Mouse (Mus musculus): ENCODE measurements at regions not wholly inside any gene's neighbourhood (a gene's known extent, or its start where the extent isn't known, plus 50 kb on each side); places are given as distances from the start of the nearest gene placed in this dataset.

DNA sequence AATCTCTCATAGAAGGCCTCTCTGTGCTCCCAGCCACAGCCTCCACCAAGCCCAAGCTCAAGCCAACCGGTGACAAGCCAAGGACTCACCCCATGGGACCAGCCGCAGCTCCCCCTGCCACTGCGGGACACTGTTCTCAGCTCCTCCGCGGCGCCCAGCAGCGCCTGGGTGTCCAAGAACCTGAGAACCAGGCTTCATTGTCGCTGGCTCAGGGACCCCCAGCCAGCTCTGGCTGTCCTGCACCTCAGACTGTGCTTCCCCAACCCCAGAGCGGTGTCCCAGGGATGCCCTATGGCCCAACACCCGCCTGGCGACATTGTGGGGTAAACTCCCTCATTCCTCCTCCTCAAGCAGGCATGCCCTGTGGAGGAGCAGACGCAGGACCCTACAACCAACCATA is 72.6 kb downstream of the Gpr6 start:
- TF ChIP-seq POLR2A (IDR thresholded peaks at IDR 0.05; ENCODE audit: borderline replicate concordance, extremely low read depth, insufficient read depth, insufficient read length): no peak
- no peak overlapping the region for H3K9ac ChIP-seq (ENCODE audit: low read depth, low read length, severe bottlenecking)
- DNase-seq (ENCODE audit: low spot score): no peak
- no peaks in the 10 kb centered on the region for H3K27me3 ChIP-seq (ENCODE audit: control insufficient read depth, insufficient read depth, low read length)
- H3K27ac ChIP-seq (replicated peaks; ENCODE audit: low read depth, low read length): no peak overlapping the region
- no peak for ATAC-seq (ENCODE audit: low FRiP score, low read depth)
- no peaks in the 10 kb centered on the region for H3K36me3 ChIP-seq (ENCODE audit: control insufficient read depth, insufficient read depth, low read length)
- 81% methylated on average over 12 of the region's 12 CpGs for WGBS
- H3K9me3 ChIP-seq (ENCODE audit: control insufficient read depth, low read length): no peaks in the 10 kb centered on the region
- H3K4me3 ChIP-seq (replicated peaks; ENCODE audit: low read length): no peak overlapping the region
- H3K4me1 ChIP-seq (ENCODE audit: control insufficient read depth, insufficient read depth, low read length): no peaks in the 10 kb centered on the region
- H3K4me2 ChIP-seq (replicated peaks; ENCODE audit: low read depth, low read length, severe bottlenecking): no peak overlapping the region

DNA sequence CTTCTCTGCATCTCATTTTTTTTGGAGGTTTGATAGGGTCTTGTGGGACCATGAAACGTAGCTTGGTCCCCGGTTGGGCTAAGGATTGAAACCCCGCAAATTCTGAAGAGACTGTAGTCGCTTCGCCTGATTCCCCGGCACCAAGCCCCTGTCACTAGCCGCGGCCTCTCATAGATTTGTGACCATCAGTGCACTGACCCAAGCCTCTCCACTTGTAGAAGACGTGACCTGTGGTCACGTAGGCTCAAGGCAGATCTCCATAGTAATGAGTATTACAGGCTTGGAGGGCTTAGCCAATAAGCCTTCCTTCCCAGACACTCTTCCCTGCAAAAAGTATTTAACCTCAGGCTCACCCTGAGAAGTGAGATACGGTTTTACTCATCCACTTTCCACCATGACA is 73.3 kb downstream of the Gpr6 start:
- no peaks in the 10 kb centered on the region for H3K27me3 ChIP-seq (ENCODE audit: control insufficient read depth, insufficient read depth, low read length)
- H3K4me1 ChIP-seq (ENCODE audit: control insufficient read depth, insufficient read depth, low read length): no peaks in the 10 kb centered on the region
- no peak for DNase-seq (ENCODE audit: low spot score)
- no peak overlapping the region for H3K9ac ChIP-seq (ENCODE audit: low read depth, low read length, severe bottlenecking)
- TF ChIP-seq POLR2A (IDR thresholded peaks at IDR 0.05; ENCODE audit: borderline replicate concordance, extremely low read depth, insufficient read depth, insufficient read length): no peak
- no peaks in the 10 kb centered on the region for H3K36me3 ChIP-seq (ENCODE audit: control insufficient read depth, insufficient read depth, low read length)
- no peak overlapping the region for H3K4me2 ChIP-seq (replicated peaks; ENCODE audit: low read depth, low read length, severe bottlenecking)
- 89% methylated on average over 11 of the region's 11 CpGs for WGBS
- H3K9me3 ChIP-seq (ENCODE audit: control insufficient read depth, low read length): no peaks in the 10 kb centered on the region
- H3K4me3 ChIP-seq (replicated peaks; ENCODE audit: low read length): no peak overlapping the region
- no peak for ATAC-seq (ENCODE audit: low FRiP score, low read depth)
- H3K27ac ChIP-seq (replicated peaks; ENCODE audit: low read depth, low read length): no peak overlapping the region

DNA sequence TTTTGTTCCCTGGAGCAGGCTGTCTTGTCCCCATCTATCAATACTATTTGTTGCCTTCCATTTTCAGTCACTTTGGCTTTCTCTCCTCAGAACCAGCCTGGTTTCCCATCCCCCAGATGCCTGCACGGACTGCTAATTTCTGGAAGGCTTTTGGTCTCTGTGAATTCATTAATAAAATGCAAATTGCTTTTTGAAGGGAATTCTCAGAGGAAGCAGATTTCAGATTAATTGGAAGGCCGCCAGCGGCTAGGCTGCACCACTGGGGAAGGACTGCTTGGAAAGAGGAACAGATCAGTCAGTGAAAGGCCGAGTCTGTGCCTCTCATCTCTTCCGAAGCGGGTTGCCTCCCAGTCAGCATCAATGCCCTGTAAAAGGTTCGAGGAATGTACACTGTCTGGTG is 73.8 kb downstream of the Gpr6 start:
- H3K9me3 ChIP-seq (ENCODE audit: control insufficient read depth, low read length): no peaks in the 10 kb centered on the region
- no peak for DNase-seq (ENCODE audit: low spot score)
- H3K27ac ChIP-seq (replicated peaks; ENCODE audit: low read depth, low read length): no peak overlapping the region
- 55% methylated on average over 7 of the region's 7 CpGs for WGBS
- no peak overlapping the region for H3K4me2 ChIP-seq (replicated peaks; ENCODE audit: low read depth, low read length, severe bottlenecking)
- no peak for TF ChIP-seq POLR2A (IDR thresholded peaks at IDR 0.05; ENCODE audit: borderline replicate concordance, extremely low read depth, insufficient read depth, insufficient read length)
- H3K36me3 ChIP-seq (ENCODE audit: control insufficient read depth, insufficient read depth, low read length): no peaks in the 10 kb centered on the region
- H3K4me3 ChIP-seq (replicated peaks; ENCODE audit: low read length): no peak overlapping the region
- H3K4me1 ChIP-seq (ENCODE audit: control insufficient read depth, insufficient read depth, low read length): no peaks in the 10 kb centered on the region
- H3K27me3 ChIP-seq (ENCODE audit: control insufficient read depth, insufficient read depth, low read length): no peaks in the 10 kb centered on the region
- no peak overlapping the region for H3K9ac ChIP-seq (ENCODE audit: low read depth, low read length, severe bottlenecking)
- no peak for ATAC-seq (ENCODE audit: low FRiP score, low read depth)

- 57% methylated on average over 5 of the region's 5 CpGs for WGBS
- no peak for ATAC-seq (ENCODE audit: low FRiP score, low read depth)
Observed at GRCm38 (mm10) chr10:40997606-40998005, 74.5 kb downstream of the Gpr6 start.

More at GRCm38 (mm10) chr10:40997606-40998005, 74.5 kb downstream of the Gpr6 start:
- no peaks in the 10 kb centered on the region for H3K9me3 ChIP-seq (ENCODE audit: control insufficient read depth, low read length)
- H3K36me3 ChIP-seq (ENCODE audit: control insufficient read depth, insufficient read depth, low read length): no peaks in the 10 kb centered on the region
- no peaks in the 10 kb centered on the region for H3K4me1 ChIP-seq (ENCODE audit: control insufficient read depth, insufficient read depth, low read length)
- TF ChIP-seq POLR2A (IDR thresholded peaks at IDR 0.05; ENCODE audit: borderline replicate concordance, extremely low read depth, insufficient read depth, insufficient read length): no peak
- no peak for DNase-seq (ENCODE audit: low spot score)
- H3K27ac ChIP-seq (replicated peaks; ENCODE audit: low read depth, low read length): no peak overlapping the region
- H3K4me3 ChIP-seq (replicated peaks; ENCODE audit: low read length): no peak overlapping the region
- no peak overlapping the region for H3K4me2 ChIP-seq (replicated peaks; ENCODE audit: low read depth, low read length, severe bottlenecking)
- no peak overlapping the region for H3K9ac ChIP-seq (ENCODE audit: low read depth, low read length, severe bottlenecking)
- H3K27me3 ChIP-seq (ENCODE audit: control insufficient read depth, insufficient read depth, low read length): no peaks in the 10 kb centered on the region

Measured in limb, embryonic 14.5 days (tissue).